Mouse (Mus musculus) stomach, postnatal 0 days (tissue): ENCODE results near the gene Nup160.

Source experiments
- CTCF ChIP-seq: IDR thresholded peaks from 2 replicates; pipeline ENCODE4 v1.5.1; 2016; ENCODE audit warnings: antibody characterized with exemption, low read depth, mild to moderate bottlenecking, moderate library complexity
- EP300 ChIP-seq: optimal IDR thresholded peaks from 2 replicates; pipeline ENCODE3; 2016; ENCODE audit warnings: antibody characterized with exemption

DNA sequence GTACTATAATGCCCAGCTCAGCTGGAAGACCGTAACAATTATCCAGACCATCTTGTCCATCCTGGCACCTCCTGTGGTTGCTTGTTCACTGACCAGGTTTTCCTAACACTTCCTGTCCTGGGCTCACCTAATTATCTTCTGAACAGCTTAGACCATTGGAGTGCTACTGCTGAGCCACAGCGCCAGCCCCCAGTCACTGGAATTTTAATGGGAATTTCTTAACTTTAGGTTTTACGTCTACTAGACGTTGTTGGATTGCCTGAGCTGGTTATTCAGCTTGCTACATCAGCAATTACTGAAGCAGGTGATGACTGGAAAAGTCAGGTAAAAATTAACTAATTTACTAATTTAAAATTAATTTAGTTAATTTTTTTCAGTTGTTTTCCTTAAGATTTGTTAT, 40.4 kb downstream of the Nup160 start:
- TF ChIP-seq CTCF (no peak), EP300 (no peak)
